Mouse (Mus musculus): ENCODE measurements at regions not wholly inside any gene's neighbourhood (a gene's known extent, or its start where the extent isn't known, plus 50 kb on each side); places are given as distances from the start of the nearest gene placed in this dataset.
A peak's percentile ranks its signal among the peaks of the same experiment; 100 is the strongest.
"Not testable (repeated sequence)": the region's sequence is repeated elsewhere in the genome, so short reads cannot be mapped to it uniquely, and the experiment has no call there.

GRCm38 (mm10) chr2:92664939-92665338 is 65.4 kb downstream of the Chst1 start:
- no peaks in the 10 kb centered on the region for H3K9me3 ChIP-seq (replicated peaks; ENCODE audit: control insufficient read depth, low read length)
- 66% methylated on average over 5 of the region's 5 CpGs for WGBS
- ATAC-seq = no peak

DNA sequence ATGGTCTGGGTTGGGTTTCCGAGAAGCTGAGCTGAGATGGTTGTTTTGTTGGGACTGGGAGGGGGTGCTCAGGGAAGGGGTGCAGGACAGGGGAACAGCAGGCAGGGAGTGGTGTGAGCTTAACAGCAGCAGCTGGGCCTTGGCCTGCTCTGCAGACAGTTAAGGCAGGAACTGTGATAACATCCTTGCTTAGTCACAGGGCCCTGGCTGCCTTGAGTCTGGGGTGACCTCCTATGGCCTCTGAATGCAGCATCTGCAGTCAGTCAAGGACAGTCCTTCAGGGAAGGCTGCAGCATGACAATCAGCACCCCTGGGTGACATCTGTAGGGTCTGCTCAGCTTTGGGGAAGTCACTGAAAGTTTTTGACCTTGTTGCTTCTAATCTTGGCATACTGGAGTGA is 67.7 kb downstream of the Chst1 start:
- Histone ChIP-seq H3K9ac (ENCODE audit: low read length) (no peak overlapping the region), H3K27ac (ENCODE audit: low read depth, low read length) (no peak overlapping the region), H3K27me3 (replicated peaks; ENCODE audit: control insufficient read depth, insufficient read depth, low read length) (no peaks in the 10 kb centered on the region), H3K4me2 (ENCODE audit: low read length) (no peak overlapping the region), H3K4me1 (ENCODE audit: control insufficient read depth, insufficient read depth, low read length) (no peaks in the 10 kb centered on the region), H3K4me3 (ENCODE audit: low read depth, low read length) (no peak overlapping the region), H3K9me3 (replicated peaks; ENCODE audit: control insufficient read depth, low read length) (no peaks in the 10 kb centered on the region), H3K36me3 (ENCODE audit: control insufficient read depth, insufficient read depth, low read length) (no peaks in the 10 kb centered on the region)
- no peak for DNase-seq (ENCODE audit: low spot score)
- ATAC-seq = no peak
- 72% methylated on average over 1 of the region's 1 CpGs for WGBS

More at GRCm38 (mm10) chr2:92664939-92665338, 65.4 kb downstream of the Chst1 start:
- DNase-seq (ENCODE audit: low spot score) = no peak
- Histone ChIP-seq H3K4me3 (ENCODE audit: low read depth, low read length) (no peak overlapping the region), H3K4me1 (ENCODE audit: control insufficient read depth, insufficient read depth, low read length) (no peaks in the 10 kb centered on the region), H3K27me3 (replicated peaks; ENCODE audit: control insufficient read depth, insufficient read depth, low read length) (no peaks in the 10 kb centered on the region), H3K36me3 (ENCODE audit: control insufficient read depth, insufficient read depth, low read length) (no peaks in the 10 kb centered on the region), H3K27ac (ENCODE audit: low read depth, low read length) (no peak overlapping the region), H3K4me2 (ENCODE audit: low read length) (no peak overlapping the region), H3K9ac (ENCODE audit: low read length) (no peak overlapping the region)

DNA sequence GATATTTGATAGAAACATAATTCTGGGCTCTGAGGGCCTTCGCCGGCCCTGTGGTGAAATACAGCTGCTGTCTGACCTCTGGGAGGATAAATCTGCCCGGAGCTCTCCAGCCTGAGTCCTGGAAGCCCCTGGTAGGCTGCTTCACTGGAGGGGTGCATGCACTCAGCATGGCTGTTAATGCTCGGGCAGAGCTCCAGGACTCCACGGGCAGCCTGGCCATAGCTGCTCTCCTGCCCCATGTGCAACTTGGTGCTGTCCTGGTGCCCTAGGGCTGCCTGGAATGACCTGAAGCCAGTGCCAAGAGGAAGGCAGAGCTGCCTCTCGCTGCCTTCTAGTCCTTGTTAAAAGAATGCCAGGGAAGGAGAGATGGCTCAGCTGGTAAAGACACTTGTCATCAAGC is 68.2 kb downstream of the Chst1 start:
- ATAC-seq (no peak), DNase-seq (ENCODE audit: low spot score) (no peak)
- Histone ChIP-seq H3K27ac (ENCODE audit: low read depth, low read length) (no peak overlapping the region), H3K36me3 (ENCODE audit: control insufficient read depth, insufficient read depth, low read length) (no peaks in the 10 kb centered on the region), H3K9me3 (replicated peaks; ENCODE audit: control insufficient read depth, low read length) (no peaks in the 10 kb centered on the region), H3K4me1 (ENCODE audit: control insufficient read depth, insufficient read depth, low read length) (peaks cover 4% of the 10 kb centered on the region; the same call in 1 of the 2 replicates), H3K9ac (ENCODE audit: low read length) (no peak overlapping the region), H3K4me2 (ENCODE audit: low read length) (no peak overlapping the region), H3K27me3 (replicated peaks; ENCODE audit: control insufficient read depth, insufficient read depth, low read length) (no peaks in the 10 kb centered on the region), H3K4me3 (ENCODE audit: low read depth, low read length) (no peak overlapping the region)
- WGBS = 44% methylated on average over 6 of the region's 6 CpGs

DNA sequence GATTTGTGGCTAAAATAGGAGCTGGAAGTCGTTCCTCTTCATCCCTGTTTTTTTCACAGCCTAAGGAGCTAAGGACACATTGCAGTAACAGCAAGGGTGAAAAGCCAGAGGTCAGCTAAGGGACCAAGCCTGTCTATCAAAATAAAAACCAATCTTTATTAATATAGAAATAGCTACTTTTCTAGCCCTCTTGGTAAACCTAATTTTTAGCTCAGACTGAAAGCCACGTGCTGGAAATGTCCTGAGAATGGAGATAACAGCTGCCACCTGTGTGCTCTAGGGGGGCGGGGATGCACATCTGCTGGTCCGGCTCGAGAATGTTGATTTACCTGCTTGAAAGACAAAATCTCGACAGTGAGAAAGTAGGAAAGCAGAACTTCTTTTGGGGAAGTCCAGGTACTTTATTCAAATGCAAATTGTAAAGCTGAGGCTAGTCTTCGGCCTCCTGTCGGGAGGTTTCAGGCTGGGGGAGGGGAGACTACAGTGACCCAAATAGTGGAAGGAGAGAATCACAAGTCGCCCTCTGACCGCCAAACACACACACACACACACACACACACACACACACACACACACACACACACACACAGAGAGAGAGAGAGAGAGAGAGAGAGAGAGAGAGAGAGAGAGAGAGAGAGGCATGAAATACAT is 70.0 kb downstream of the Chst1 start:
- not testable (repeated sequence) for DNase-seq (ENCODE audit: low spot score); H3K27me3 ChIP-seq (replicated peaks; ENCODE audit: control insufficient read depth, insufficient read depth, low read length); H3K4me1 ChIP-seq (ENCODE audit: control insufficient read depth, insufficient read depth, low read length); H3K4me2 ChIP-seq (ENCODE audit: low read length); ATAC-seq; H3K36me3 ChIP-seq (ENCODE audit: control insufficient read depth, insufficient read depth, low read length); H3K9ac ChIP-seq (ENCODE audit: low read length); H3K9me3 ChIP-seq (replicated peaks; ENCODE audit: control insufficient read depth, low read length); H3K4me3 ChIP-seq (ENCODE audit: low read depth, low read length); H3K27ac ChIP-seq (ENCODE audit: low read depth, low read length)
- WGBS = 15% methylated on average over 9 of the region's 10 CpGs

- H3K4me2 ChIP-seq (ENCODE audit: low read length) = no peak overlapping the region
- H3K9me3 ChIP-seq (replicated peaks; ENCODE audit: control insufficient read depth, low read length) = no peaks in the 10 kb centered on the region
- DNase-seq (ENCODE audit: low spot score) (peak; percentile 44), ATAC-seq (no peak)
- no peaks in the 10 kb centered on the region for H3K27me3 ChIP-seq (replicated peaks; ENCODE audit: control insufficient read depth, insufficient read depth, low read length)
- no peak overlapping the region for H3K9ac ChIP-seq (ENCODE audit: low read length)
- WGBS = 31% methylated on average over 5 of the region's 5 CpGs
- no peaks in the 10 kb centered on the region for H3K36me3 ChIP-seq (ENCODE audit: control insufficient read depth, insufficient read depth, low read length)
- peaks cover 5% of the 10 kb centered on the region; the same call in 1 of the 2 replicates for H3K4me1 ChIP-seq (ENCODE audit: control insufficient read depth, insufficient read depth, low read length)
- H3K27ac ChIP-seq (ENCODE audit: low read depth, low read length) = no peak overlapping the region
- H3K4me3 ChIP-seq (ENCODE audit: low read depth, low read length) = no peak overlapping the region
These were observed 72.1 kb downstream of the Chst1 start for GRCm38 (mm10) chr2:92671586-92671985.

- Histone ChIP-seq H3K9ac (ENCODE audit: low read length) (no peak overlapping the region), H3K4me3 (ENCODE audit: low read depth, low read length) (no peak overlapping the region), H3K9me3 (replicated peaks; ENCODE audit: control insufficient read depth, low read length) (no peaks in the 10 kb centered on the region), H3K36me3 (ENCODE audit: control insufficient read depth, insufficient read depth, low read length) (no peaks in the 10 kb centered on the region), H3K27me3 (replicated peaks; ENCODE audit: control insufficient read depth, insufficient read depth, low read length) (no peaks in the 10 kb centered on the region), H3K4me2 (ENCODE audit: low read length) (no peak overlapping the region), H3K4me1 (ENCODE audit: control insufficient read depth, insufficient read depth, low read length) (peaks cover 5% of the 10 kb centered on the region; the same call in 1 of the 2 replicates), H3K27ac (ENCODE audit: low read depth, low read length) (no peak overlapping the region)
- ATAC-seq = no peak
- 77% methylated on average over 4 of the region's 4 CpGs for WGBS
- DNase-seq (ENCODE audit: low spot score) = no peak
These were observed 72.6 kb downstream of the Chst1 start for GRCm38 (mm10) chr2:92672106-92672505.

GRCm38 (mm10) chr2:92673064-92673813 is 73.7 kb downstream of the Chst1 start:
- DNase-seq (ENCODE audit: low spot score) (peak; percentile 50), ATAC-seq (no peak)
- no peak overlapping the region for H3K9ac ChIP-seq (ENCODE audit: low read length)
- H3K27me3 ChIP-seq (replicated peaks; ENCODE audit: control insufficient read depth, insufficient read depth, low read length) = no peaks in the 10 kb centered on the region
- H3K4me1 ChIP-seq (ENCODE audit: control insufficient read depth, insufficient read depth, low read length) = peaks cover 5% of the 10 kb centered on the region; the same call in 1 of the 2 replicates
- H3K4me2 ChIP-seq (ENCODE audit: low read length) = no peak overlapping the region
- no peaks in the 10 kb centered on the region for H3K36me3 ChIP-seq (ENCODE audit: control insufficient read depth, insufficient read depth, low read length)
- no peaks in the 10 kb centered on the region for H3K9me3 ChIP-seq (replicated peaks; ENCODE audit: control insufficient read depth, low read length)
- 84% methylated on average over 9 of the region's 9 CpGs for WGBS
- H3K4me3 ChIP-seq (ENCODE audit: low read depth, low read length) = no peak overlapping the region
- H3K27ac ChIP-seq (ENCODE audit: low read depth, low read length) = no peak overlapping the region

DNA sequence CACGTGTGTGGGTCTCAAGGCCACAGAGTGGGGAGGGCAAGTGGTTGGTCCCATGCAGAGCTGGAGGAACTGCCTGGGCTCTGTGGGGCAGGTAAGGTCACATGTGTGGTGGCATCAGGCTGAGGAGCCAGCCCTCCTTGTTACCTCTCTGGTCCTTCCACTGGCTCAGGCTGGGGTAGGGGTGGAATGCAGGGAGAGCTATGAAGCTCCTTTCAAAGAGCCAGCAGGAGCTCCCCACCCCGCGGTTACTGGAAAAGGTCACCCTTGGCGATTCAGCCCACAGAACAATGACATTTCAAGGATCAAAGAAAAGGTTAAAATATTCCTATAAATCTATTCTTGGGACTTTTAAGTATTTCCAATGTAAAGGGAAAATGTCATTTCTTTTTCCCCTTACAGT is 74.4 kb downstream of the Chst1 start:
- no peak overlapping the region for H3K4me3 ChIP-seq (ENCODE audit: low read depth, low read length)
- H3K27me3 ChIP-seq (replicated peaks; ENCODE audit: control insufficient read depth, insufficient read depth, low read length) = no peaks in the 10 kb centered on the region
- DNase-seq (ENCODE audit: low spot score) = no peak
- no peak overlapping the region for H3K4me2 ChIP-seq (ENCODE audit: low read length)
- no peak overlapping the region for H3K27ac ChIP-seq (ENCODE audit: low read depth, low read length)
- 14% methylated on average over 4 of the region's 4 CpGs for WGBS
- H3K9me3 ChIP-seq (replicated peaks; ENCODE audit: control insufficient read depth, low read length) = no peaks in the 10 kb centered on the region
- H3K36me3 ChIP-seq (ENCODE audit: control insufficient read depth, insufficient read depth, low read length) = no peaks in the 10 kb centered on the region
- ATAC-seq = no peak
- H3K9ac ChIP-seq (ENCODE audit: low read length) = no peak overlapping the region
- peaks cover 5% of the 10 kb centered on the region; the same call in 1 of the 2 replicates for H3K4me1 ChIP-seq (ENCODE audit: control insufficient read depth, insufficient read depth, low read length)

DNA sequence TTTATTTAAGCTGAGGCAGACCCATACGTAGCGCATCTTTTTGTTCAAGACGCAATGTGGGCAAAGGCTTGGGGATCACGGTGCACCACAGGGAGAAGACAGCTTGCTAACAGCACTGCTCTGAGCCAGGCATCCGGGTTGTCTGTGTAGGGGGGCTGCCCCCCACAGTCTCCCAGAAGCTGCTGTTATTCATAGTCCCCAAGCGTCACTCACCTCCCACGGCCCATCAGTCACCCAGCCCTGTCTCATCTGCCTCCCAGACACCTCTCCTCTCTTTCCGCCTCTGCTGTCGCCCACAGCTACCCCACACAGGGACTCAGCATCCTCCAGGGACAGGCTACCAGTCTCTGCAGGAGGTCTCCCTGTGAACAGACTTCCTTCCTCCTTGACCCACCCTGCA is 75.7 kb downstream of the Chst1 start:
- Histone ChIP-seq H3K4me1 (ENCODE audit: control insufficient read depth, insufficient read depth, low read length) (peaks cover 5% of the 10 kb centered on the region; the same call in 1 of the 2 replicates), H3K9ac (ENCODE audit: low read length) (no peak overlapping the region), H3K27ac (ENCODE audit: low read depth, low read length) (no peak overlapping the region), H3K4me3 (ENCODE audit: low read depth, low read length) (no peak overlapping the region), H3K27me3 (replicated peaks; ENCODE audit: control insufficient read depth, insufficient read depth, low read length) (no peaks in the 10 kb centered on the region), H3K4me2 (ENCODE audit: low read length) (no peak overlapping the region), H3K36me3 (ENCODE audit: control insufficient read depth, insufficient read depth, low read length) (no peaks in the 10 kb centered on the region), H3K9me3 (replicated peaks; ENCODE audit: control insufficient read depth, low read length) (no peaks in the 10 kb centered on the region)
- DNase-seq (ENCODE audit: low spot score) (no peak), ATAC-seq (no peak)
- WGBS = 76% methylated on average over 9 of the region's 9 CpGs
